Mouse (Mus musculus) forebrain, embryonic 11.5 days (tissue): ENCODE results near the gene Selenbp2. TPM values are rescaled to one million over a fixed set of nuclear protein-coding genes. Genes with fewer than 3 reads are reported as not detected.
"Not testable (repeated sequence)": the region's sequence is repeated elsewhere in the genome, so short reads cannot be mapped to it uniquely, and the experiment has no call there.

Experiments
- ATAC-seq: fragments of 200-750 bp; cut with Nextera tagmentation; replicated peaks from 2 replicates; pipeline ENCODE4 v1.8.0; 2017; ENCODE audit warnings: moderate TSS enrichment; ENCODE audit not compliant: low FRiP score
- DNase-seq: peaks from one replicate; pipeline ENCODE4 v3.0.0-alpha.2; 2017; ENCODE audit warnings: low spot score
- H3K27ac ChIP-seq: fragments of 300-500 bp; sonication (generic); 2 replicates; pipeline ENCODE4 v1.5.1; 2014; ENCODE audit warnings: low read depth, low read length
- H3K27me3 ChIP-seq: fragments of 300-500 bp; sonication (generic); 2 replicates; pipeline ENCODE4 v1.6.1; 2014; ENCODE audit warnings: mild to moderate bottlenecking, low read length, mixed read lengths; ENCODE audit not compliant: control insufficient read depth, insufficient read depth
- H3K36me3 ChIP-seq: fragments of 300-500 bp; sonication (generic); 2 replicates; pipeline ENCODE4 v1.6.1; 2014; ENCODE audit warnings: mild to moderate bottlenecking, low read length, moderate library complexity, mixed read lengths; ENCODE audit not compliant: control insufficient read depth, insufficient read depth
- H3K4me1 ChIP-seq: fragments of 300-500 bp; sonication (generic); replicated peaks from 2 replicates; pipeline ENCODE4 v1.6.1; 2014; ENCODE audit warnings: low read length, mixed read lengths; ENCODE audit not compliant: control insufficient read depth, insufficient read depth
- H3K4me2 ChIP-seq: fragments of 300-500 bp; sonication (generic); 2 replicates; pipeline ENCODE4 v1.6.1; 2014; ENCODE audit warnings: low read depth, mild to moderate bottlenecking, low read length, moderate library complexity, mixed read lengths; ENCODE audit not compliant: severe bottlenecking
- H3K4me3 ChIP-seq: fragments of 300-500 bp; sonication (generic); 2 replicates; pipeline ENCODE4 v1.5.1; 2014; ENCODE audit warnings: low read depth, low read length
- H3K9ac ChIP-seq: fragments of 300-500 bp; sonication (generic); 2 replicates; pipeline ENCODE4 v1.6.1; 2014; ENCODE audit warnings: low read length
- H3K9me3 ChIP-seq: fragments of 300-500 bp; sonication (generic); 2 replicates; pipeline ENCODE4 v1.6.1; 2016; ENCODE audit warnings: low read length, mixed read lengths; ENCODE audit not compliant: control insufficient read depth
- WGBS: fragments of 180-500 bp; shearing (Covaris S2); extraction: QIAGEN DNeasy Blood & Tissue Kit; methylation state at CpG from one replicate; pipeline ENCODE4 v1.1.7; 2014; 5-methylcytosine and 5-hydroxymethylcytosine counted together
- polyA plus RNA-seq: library from polyadenylated mRNA; unstranded; fragments of >200 nt; fragmentation: Nextera tagmentation; extraction: Ambion mirVana; gene quantifications from 2 replicates; pipeline ENCODE4 v1.2.1, GENCODE M21; 2014

Selenbp2 gene
- not detected in 2 replicates for polyA plus RNA-seq

DNA sequence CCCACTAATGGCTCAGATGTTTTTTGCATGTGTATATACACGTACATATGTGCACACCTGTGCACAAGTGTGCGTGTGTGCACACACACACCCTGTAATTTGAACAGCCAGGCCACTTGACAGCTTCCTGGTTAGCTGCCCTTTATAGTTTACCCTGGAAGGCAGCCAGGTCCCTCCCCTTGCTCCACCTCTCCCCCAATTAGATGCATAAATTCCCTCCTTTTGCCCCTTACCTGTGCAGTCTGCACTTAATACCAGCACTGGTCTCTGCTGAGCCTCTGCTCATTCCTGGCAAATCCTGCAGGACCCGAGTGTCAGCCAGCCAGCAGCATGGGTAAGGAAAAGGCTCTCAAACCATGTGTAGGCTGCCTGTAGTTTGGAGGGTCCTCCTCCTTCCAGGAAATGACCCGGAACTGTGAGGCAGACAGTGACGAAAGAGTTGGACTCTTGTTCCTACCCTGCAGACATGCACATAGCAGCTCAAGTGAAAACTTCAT is at the start of gene Selenbp2:
Gene Selenbp2 (plus strand): TSS at position 228 of the 497 bp plus-strand sequence.
- Histone ChIP-seq H3K36me3 (no peaks in the 10 kb centered on the region), H3K27ac (no peak within 1 kb of the TSS), H3K4me3 (no peak within 1 kb of the TSS), H3K9me3 (no peaks in the 10 kb centered on the region), H3K9ac (no peak within 1 kb of the TSS), H3K27me3 (no peaks in the 10 kb centered on the region), H3K4me2 (no peak within 1 kb of the TSS), H3K4me1 (no peaks in the 10 kb centered on the region)
- WGBS, result 79% methylated on average over 5 of the region's 5 CpGs
- DNase-seq (no peak), ATAC-seq (no peak)

DNA sequence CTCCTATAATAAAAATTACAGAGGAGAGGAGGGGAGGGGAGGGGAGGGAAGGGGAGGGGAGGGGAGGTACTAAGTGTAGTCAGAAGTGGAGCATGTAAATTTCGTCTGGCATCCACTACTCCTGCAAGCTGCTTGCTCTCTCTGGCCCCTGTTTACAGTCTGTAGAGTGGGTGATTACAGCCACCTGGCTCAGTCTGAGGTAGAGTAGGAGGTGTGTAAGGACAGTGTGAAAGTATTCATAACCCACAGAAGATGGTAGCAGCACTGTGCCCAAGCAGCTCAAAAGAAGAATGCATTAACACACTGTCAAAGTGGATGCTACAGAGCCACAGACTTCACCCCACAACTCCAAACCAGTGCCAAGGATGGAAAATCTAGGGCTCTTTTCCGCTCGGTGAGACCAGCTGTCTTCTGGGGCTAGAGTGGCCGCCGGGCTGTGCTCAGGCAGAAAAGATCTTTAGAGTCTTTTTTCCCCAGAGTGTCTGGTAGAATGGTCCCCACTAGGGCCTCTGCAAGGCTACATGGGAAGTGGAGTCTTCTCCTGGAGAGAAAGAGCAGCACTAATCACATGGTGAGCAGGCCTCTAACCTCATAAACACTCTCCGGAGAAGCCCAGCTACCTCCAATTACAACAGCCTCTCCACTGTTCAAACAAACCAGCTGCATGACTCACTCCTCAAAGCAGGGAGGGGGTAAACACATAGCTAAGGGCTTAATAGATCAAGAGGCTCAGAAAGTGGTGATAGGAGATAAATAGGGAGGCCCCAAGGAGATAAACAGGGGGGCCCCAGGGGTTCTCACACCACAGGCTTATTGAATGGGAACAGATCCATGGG is 44.4 kb upstream of the Selenbp2 start:
- 49% methylated on average over 6 of the region's 6 CpGs for WGBS
- Histone ChIP-seq H3K27ac (no peak overlapping the region), H3K9me3 (no peaks in the 10 kb centered on the region), H3K4me2 (no peak overlapping the region), H3K27me3 (no peaks in the 10 kb centered on the region), H3K36me3 (no peaks in the 10 kb centered on the region), H3K4me3 (no peak overlapping the region), H3K9ac (no peak overlapping the region), H3K4me1 (peaks cover 6% of the 10 kb centered on the region; the same call in 1 of the 2 replicates)
- DNase-seq (no peak), ATAC-seq (no peak; the same call in 1 of the 2 replicates)

DNA sequence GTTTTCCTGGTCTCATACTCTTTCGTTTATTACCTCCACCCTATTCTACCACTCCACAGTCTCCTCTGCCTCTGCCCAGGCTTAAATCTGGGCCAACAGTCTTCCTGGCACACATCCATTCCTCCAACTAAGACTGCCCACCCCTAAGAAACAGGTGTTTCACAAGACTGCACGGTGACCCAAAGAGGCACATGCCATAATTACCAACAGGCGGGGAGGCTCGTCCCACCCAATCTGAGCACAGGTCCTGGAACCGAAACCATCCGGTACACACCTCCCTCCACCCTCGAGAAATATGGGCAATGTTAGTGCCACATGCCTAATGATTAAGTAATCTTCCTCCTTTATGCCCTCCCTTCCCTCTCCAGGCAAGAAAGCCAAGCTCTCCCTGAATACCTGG is 42.9 kb upstream of the Selenbp2 start:
- ATAC-seq, result no peak
- Histone ChIP-seq H3K36me3 (no peaks in the 10 kb centered on the region), H3K27me3 (no peaks in the 10 kb centered on the region), H3K9ac (no peak overlapping the region), H3K4me2 (no peak overlapping the region), H3K27ac (no peak overlapping the region), H3K4me1 (peaks cover 6% of the 10 kb centered on the region; the same call in 1 of the 2 replicates), H3K4me3 (no peak overlapping the region), H3K9me3 (no peaks in the 10 kb centered on the region)
- no peak for DNase-seq
- WGBS, result 84% methylated on average over 7 of the region's 7 CpGs

DNA sequence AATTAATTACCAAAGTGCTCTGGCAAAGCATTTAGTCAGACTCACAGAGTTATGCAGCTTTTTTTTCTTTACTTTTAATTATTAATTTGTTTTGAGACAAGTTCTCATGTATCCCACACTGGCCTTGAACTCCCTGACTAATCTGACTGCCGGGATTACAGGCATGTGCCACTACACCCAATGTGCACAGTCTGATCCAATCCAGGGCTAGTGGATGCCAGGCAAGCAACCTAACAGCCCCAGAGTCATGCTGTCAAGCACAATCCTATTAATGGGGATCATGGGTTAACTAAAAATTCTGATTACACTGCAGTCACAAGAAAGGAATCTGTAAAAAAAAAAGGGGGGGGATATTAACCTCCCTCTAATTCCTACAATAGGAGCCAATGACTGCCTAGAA is 39.4 kb upstream of the Selenbp2 start:
- not testable (repeated sequence) for H3K9ac ChIP-seq, H3K4me3 ChIP-seq, H3K4me2 ChIP-seq, DNase-seq, H3K36me3 ChIP-seq, H3K9me3 ChIP-seq, H3K4me1 ChIP-seq, H3K27ac ChIP-seq, ATAC-seq, H3K27me3 ChIP-seq
- 63% methylated on average over 1 of the region's 1 CpGs for WGBS

DNA sequence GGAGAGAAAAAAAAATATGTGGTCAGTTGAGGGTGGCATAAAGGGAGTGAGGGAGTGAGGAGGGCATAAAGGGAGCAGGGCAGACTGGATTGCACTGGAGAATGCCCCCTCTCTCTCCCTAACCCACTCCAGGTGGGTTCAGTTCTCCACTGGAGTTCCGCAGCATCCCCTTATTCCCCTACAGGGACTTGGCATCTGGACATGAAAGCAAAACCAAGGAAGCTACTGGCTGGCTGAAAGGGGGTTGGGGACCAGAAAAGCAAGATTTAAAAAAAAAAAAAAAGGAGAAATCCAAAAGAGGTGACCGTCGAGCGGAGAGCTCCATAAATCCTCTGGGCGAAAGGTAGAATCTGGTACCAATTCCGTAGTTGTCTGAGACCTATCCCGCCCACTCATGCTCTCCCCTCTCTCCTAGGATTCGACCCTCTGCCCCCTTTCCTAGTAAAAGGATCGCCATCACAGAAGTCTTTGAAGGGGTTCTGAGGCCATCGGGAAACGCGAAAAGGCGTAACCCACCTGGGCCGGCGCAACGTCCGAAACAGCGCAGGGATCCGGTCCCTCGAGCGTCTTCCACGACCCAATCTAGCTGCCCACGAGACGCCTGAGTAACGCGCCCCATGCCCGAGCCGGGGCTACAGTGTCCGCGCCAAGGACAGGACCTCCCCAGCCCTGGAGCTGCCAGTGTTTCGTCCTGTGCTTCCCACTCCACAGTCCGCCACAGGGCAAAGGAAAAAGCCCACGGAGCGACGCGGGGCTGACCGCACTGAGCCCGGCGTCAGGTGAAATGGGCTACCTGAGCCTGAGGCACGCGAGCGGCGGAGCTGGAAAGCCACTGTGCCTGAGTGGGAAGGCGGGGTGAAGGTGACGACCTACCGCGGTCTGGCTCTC is 35.3 kb upstream of the Selenbp2 start:
- Histone ChIP-seq H3K4me2 (peak overlapping the region; percentile 59), H3K4me3 (peak overlapping the region; percentile 30), H3K9ac (peak overlapping the region; percentile 0; the same call in 1 of the 2 replicates)
- WGBS, result 5% methylated on average over 22 of the region's 47 CpGs
- not testable (repeated sequence) for H3K4me1 ChIP-seq, H3K9me3 ChIP-seq, DNase-seq, H3K27ac ChIP-seq, H3K27me3 ChIP-seq, H3K36me3 ChIP-seq
- peak; percentile 65 for ATAC-seq

DNA sequence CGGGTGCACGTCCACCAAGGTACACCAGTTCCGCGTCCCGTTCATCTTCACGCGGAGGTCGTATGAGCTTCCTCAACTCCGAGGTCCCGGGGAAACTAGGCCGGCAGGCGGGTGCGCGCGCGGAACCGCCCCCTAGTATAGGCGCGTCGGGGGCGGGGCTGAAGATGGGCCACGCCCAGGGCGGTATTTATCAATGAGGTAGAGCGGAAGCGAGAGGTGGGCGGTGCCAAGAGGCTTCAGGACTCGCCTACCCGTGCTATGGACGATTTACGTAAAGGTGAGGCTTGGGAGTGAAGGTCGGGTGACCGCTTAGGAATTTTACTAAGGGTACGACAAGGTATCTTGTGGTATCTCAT is 34.6 kb upstream of the Selenbp2 start, which contains the start of gene Tuft1:
Gene Tuft1 (minus strand): TSS at position 133 of the 356 bp plus-strand sequence.
- H3K9me3 ChIP-seq, H3K27ac ChIP-seq, H3K27me3 ChIP-seq, H3K4me1 ChIP-seq, DNase-seq, H3K36me3 ChIP-seq: not testable (repeated sequence)
- ATAC-seq, result peak; percentile 92
- H3K4me3 ChIP-seq, result peak within 1 kb of the TSS; percentile 30
- WGBS, result 2% methylated on average over 14 of the region's 33 CpGs
- H3K9ac ChIP-seq, result peak within 1 kb of the TSS; percentile 0; the same call in 1 of the 2 replicates
- peak within 1 kb of the TSS; percentile 59 for H3K4me2 ChIP-seq

DNA sequence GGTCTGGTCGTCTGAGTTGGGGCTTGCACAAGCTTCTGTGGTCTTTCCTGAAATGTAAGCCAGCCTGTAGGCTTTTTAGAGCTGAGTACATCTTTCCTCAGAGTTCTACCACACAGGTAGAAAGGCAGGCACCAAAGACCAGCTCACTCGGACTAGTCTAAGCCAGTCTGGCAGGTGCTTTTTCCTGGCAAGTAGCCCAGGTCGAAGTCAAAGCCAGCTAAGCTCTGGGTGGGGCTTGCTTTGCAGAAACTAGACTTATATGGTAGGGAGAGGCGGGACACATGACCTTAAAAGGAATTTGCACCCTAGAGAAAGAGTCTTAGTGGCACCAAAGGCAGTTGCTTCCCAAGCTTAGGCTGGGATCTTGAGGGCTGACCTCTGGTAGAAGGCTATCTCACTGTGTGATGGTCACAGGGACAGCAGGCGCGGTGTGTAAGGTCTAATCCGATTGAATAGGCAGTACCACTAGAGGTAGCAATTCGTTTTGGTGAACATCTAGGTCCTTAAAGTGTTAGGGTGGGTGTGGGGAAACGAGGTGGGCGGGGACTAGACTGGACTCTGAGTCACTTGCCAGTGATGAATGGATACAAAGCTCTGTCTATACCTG is 34.1 kb upstream of the Selenbp2 start:
- not testable (repeated sequence) for DNase-seq, H3K9me3 ChIP-seq

DNA sequence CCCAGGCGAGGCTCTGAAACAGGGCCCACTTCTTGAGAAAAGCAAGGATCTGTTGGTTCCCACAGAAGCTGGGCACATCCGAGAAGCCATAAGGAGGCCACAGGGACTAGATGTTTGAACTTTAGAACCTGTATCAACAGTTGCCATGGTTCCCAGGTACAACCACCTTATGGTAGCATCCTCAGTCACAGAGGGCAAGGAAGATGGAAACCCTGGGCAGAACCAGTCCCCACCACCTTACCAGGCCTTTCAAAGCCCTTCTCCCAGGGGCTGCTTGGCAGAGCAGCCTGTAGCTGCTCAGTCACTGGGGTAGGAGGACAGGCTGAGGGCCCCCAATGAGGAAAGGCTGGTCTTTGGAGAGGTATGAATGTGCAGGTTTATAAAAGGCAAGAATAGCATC is 32.5 kb upstream of the Selenbp2 start:
- ATAC-seq, H3K9ac ChIP-seq, H3K4me1 ChIP-seq, H3K27ac ChIP-seq, H3K36me3 ChIP-seq, H3K4me3 ChIP-seq, H3K27me3 ChIP-seq, H3K9me3 ChIP-seq, DNase-seq, H3K4me2 ChIP-seq: not testable (repeated sequence)
- 95% methylated on average over 2 of the region's 2 CpGs for WGBS

More for the DNA sequence above, 34.1 kb upstream of the Selenbp2 start:
- ATAC-seq, result peak; percentile 40
- H3K4me3 ChIP-seq, H3K36me3 ChIP-seq, H3K27ac ChIP-seq, H3K4me2 ChIP-seq, H3K9ac ChIP-seq, H3K27me3 ChIP-seq, H3K4me1 ChIP-seq: not testable (repeated sequence)
- 23% methylated on average over 8 of the region's 10 CpGs for WGBS
